Mouse (Mus musculus): ENCODE results near the gene Exoc7. TPM values are rescaled to one million over a fixed set of nuclear protein-coding genes. Genes with fewer than 3 reads are reported as not detected.

The Exoc7 gene
- total and polyA plus RNA-seq, 3 experiments, result 13.6 to 30.9 (median 18.6) TPM

GRCm38 (mm10) chr11:116274045-116274666 lies 32.9 kb downstream of the Exoc7 start, which contains the start of gene Srp68:
Gene Srp68 (minus strand): TSS chr11:116274217.
- H3K4me3 ChIP-seq (ENCODE audit: low read depth, low read length), result peak within 1 kb of the TSS; percentile 97
- TF ChIP-seq GATA1 (IDR thresholded peaks at IDR 0.05; ENCODE audit: borderline replicate concordance, low read length), result no peak
- no peak for TF ChIP-seq CTCF (IDR thresholded peaks at IDR 0.05; ENCODE audit: low read depth, low read length)
- TF ChIP-seq GATA2 (IDR thresholded peaks at IDR 0.05; ENCODE audit: borderline replicate concordance, low read depth, low read length), result no peak
- TF ChIP-seq POLR2AphosphoS5 (IDR thresholded peaks at IDR 0.05; ENCODE audit: insufficient replicate concordance, low read depth, low read length), result no peak
- TF ChIP-seq TAL1 (conservative IDR thresholded peaks at IDR 0.05; ENCODE audit: low read depth, low read length), result no peak
- H3K4me1 ChIP-seq (ENCODE audit: insufficient read depth, low read depth, low read length), result peaks cover 41% of the 10 kb centered on the region
- peaks cover 43% of the 10 kb centered on the region for H3K36me3 ChIP-seq (replicated peaks)
- peak; percentile 95 for DNase-seq (ENCODE audit: low spot score)
- H3K9me3 ChIP-seq (replicated peaks), result no peaks in the 10 kb centered on the region
- ATAC-seq (ENCODE audit: extremely low read depth, insufficient number of reproducible peaks, low FRiP score, poor library complexity, severe bottlenecking), result peak; percentile 90
- H3K27me3 ChIP-seq (ENCODE audit: insufficient read depth, low read length), result no peaks in the 10 kb centered on the region

DNA sequence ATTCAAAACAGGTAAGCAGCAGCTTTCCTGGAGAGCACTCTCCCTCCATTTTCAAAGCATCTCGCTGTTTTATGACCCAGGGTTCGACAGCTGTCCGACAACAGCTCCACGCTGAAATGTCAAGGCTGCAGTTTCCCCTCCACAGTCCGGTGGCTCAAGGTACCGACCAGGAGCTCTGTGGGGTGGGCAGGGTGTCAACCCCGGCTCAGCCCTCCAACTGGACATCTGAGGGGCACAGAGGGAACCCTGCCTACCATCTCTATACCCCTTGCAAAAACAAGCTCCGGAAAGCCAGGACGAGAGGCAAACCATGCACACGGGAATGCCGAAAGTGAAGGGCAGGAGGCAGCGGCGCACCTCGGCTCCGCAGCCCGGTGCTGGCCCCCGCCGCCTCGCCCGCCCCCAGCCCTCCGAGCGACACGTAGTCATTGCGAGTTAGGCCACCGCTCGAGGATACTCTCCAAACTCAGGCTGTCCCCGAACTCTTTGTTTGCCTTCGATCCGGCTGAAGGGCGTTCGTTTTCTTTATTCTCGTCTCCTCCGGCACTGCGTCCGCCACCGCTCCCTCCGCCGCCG lies 33.5 kb downstream of the Exoc7 start:
- H3K27me3 ChIP-seq (ENCODE audit: insufficient read depth, low read length), result no peaks in the 10 kb centered on the region
- peaks cover 45% of the 10 kb centered on the region for H3K4me1 ChIP-seq (ENCODE audit: insufficient read depth, low read depth, low read length)
- ATAC-seq (ENCODE audit: extremely low read depth, insufficient number of reproducible peaks, low FRiP score, poor library complexity, severe bottlenecking), result no peak
- no peaks in the 10 kb centered on the region for H3K9me3 ChIP-seq (replicated peaks)
- TF ChIP-seq CTCF (IDR thresholded peaks at IDR 0.05; ENCODE audit: low read depth, low read length) (no peak), GATA1 (IDR thresholded peaks at IDR 0.05; ENCODE audit: borderline replicate concordance, low read length) (no peak)
- no peak for DNase-seq (ENCODE audit: low spot score)
- peaks cover 49% of the 10 kb centered on the region for H3K36me3 ChIP-seq (replicated peaks)
- peak overlapping the region; percentile 97 for H3K4me3 ChIP-seq (ENCODE audit: low read depth, low read length)

- TF ChIP-seq GATA1 (IDR thresholded peaks at IDR 0.05; ENCODE audit: borderline replicate concordance, low read length), result no peak
- H3K27me3 ChIP-seq (ENCODE audit: insufficient read depth, low read length), result no peaks in the 10 kb centered on the region
- no peak for ATAC-seq (ENCODE audit: extremely low read depth, insufficient number of reproducible peaks, low FRiP score, poor library complexity, severe bottlenecking)
- peak overlapping the region; percentile 97 for H3K4me3 ChIP-seq (ENCODE audit: low read depth, low read length)
- peaks cover 56% of the 10 kb centered on the region for H3K36me3 ChIP-seq (replicated peaks)
- peaks cover 45% of the 10 kb centered on the region for H3K4me1 ChIP-seq (ENCODE audit: insufficient read depth, low read depth, low read length)
- no peaks in the 10 kb centered on the region for H3K9me3 ChIP-seq (replicated peaks)
- no peak for DNase-seq (ENCODE audit: low spot score)
Observed at GRCm38 (mm10) chr11:116272589-116273468, 34.2 kb downstream of the Exoc7 start.

GRCm38 (mm10) chr11:116269560-116269959 lies 37.5 kb downstream of the Exoc7 start:
- no peaks in the 10 kb centered on the region for H3K27me3 ChIP-seq (ENCODE audit: insufficient read depth, low read length)
- ATAC-seq (ENCODE audit: extremely low read depth, insufficient number of reproducible peaks, low FRiP score, poor library complexity, severe bottlenecking) (no peak), DNase-seq (ENCODE audit: low spot score) (no peak)
- H3K9me3 ChIP-seq (replicated peaks), result no peaks in the 10 kb centered on the region
- 0 out of 2 replicates have a peak, but pooled peaks have one; percentile 21 for TF ChIP-seq TAL1 (conservative IDR thresholded peaks at IDR 0.05; ENCODE audit: low read depth, low read length)
- TF ChIP-seq CTCF (IDR thresholded peaks at IDR 0.05; ENCODE audit: low read depth, low read length), result no peak
- H3K4me1 ChIP-seq (ENCODE audit: insufficient read depth, low read depth, low read length), result peaks cover 50% of the 10 kb centered on the region
- H3K36me3 ChIP-seq (replicated peaks), result peaks cover 80% of the 10 kb centered on the region
- peak overlapping the region; percentile 7; the same call in 1 of the 2 replicates for H3K4me3 ChIP-seq (ENCODE audit: low read depth, low read length)

DNA sequence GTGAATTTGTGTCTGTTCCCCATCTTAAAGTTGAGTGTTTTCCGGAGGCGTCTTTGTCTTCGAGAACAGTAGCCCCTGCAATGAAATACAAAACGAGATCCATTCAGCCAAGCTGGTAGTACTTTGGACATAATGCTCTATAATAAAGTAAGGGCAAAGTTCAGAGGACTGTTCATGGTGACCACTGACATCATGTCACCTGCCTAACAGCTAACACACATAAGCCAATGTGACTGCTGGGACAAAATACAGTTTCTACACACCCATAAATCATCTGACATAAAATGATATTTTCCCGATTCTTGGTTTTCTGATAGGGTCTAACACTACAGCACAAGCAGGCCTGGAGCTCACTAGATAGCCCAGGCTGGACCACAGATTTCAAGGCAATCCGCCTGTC lies 38.7 kb downstream of the Exoc7 start:
- no peak for TF ChIP-seq GATA2 (IDR thresholded peaks at IDR 0.05; ENCODE audit: borderline replicate concordance, low read depth, low read length)
- no peak for TF ChIP-seq GATA1 (IDR thresholded peaks at IDR 0.05; ENCODE audit: borderline replicate concordance, low read length)
- no peak for TF ChIP-seq POLR2AphosphoS5 (IDR thresholded peaks at IDR 0.05; ENCODE audit: insufficient replicate concordance, low read depth, low read length)
- TF ChIP-seq TAL1 (conservative IDR thresholded peaks at IDR 0.05; ENCODE audit: low read depth, low read length), result no peak
- no peak for TF ChIP-seq CTCF (IDR thresholded peaks at IDR 0.05; ENCODE audit: low read depth, low read length)
- DNase-seq (ENCODE audit: low spot score), result no peak
- no peak for ATAC-seq (ENCODE audit: extremely low read depth, insufficient number of reproducible peaks, low FRiP score, poor library complexity, severe bottlenecking)
- no peak overlapping the region for H3K4me3 ChIP-seq (ENCODE audit: low read depth, low read length)
- no peaks in the 10 kb centered on the region for H3K27me3 ChIP-seq (ENCODE audit: insufficient read depth, low read length)
- H3K9me3 ChIP-seq (replicated peaks), result no peaks in the 10 kb centered on the region
- peaks cover 92% of the 10 kb centered on the region for H3K36me3 ChIP-seq (replicated peaks)
- peaks cover 48% of the 10 kb centered on the region for H3K4me1 ChIP-seq (ENCODE audit: insufficient read depth, low read depth, low read length)

DNA sequence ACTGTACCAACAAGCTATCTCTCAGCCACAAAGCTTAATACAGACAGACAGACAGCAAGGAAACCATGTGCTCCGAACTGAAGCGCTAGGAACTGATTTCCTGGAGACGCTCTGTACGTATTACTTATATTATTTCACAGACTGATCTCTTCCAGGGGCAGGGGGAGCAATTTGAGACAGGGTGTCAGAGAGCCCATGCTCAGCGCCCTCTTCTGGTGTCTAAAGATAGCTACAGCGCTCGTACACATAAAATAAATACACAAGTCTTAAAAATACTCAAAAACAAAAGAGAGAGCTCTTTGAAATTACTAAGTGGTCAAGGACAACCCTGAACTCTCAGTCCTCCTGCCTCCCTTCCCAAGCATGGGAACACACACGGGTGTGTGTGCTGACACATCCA lies 39.4 kb downstream of the Exoc7 start:
- H3K9me3 ChIP-seq (replicated peaks), result no peaks in the 10 kb centered on the region
- H3K4me3 ChIP-seq (ENCODE audit: low read depth, low read length), result no peak overlapping the region
- no peak for DNase-seq (ENCODE audit: low spot score)
- ATAC-seq (ENCODE audit: extremely low read depth, insufficient number of reproducible peaks, low FRiP score, poor library complexity, severe bottlenecking), result no peak
- peaks cover 44% of the 10 kb centered on the region for H3K4me1 ChIP-seq (ENCODE audit: insufficient read depth, low read depth, low read length)
- TF ChIP-seq POLR2AphosphoS5 (IDR thresholded peaks at IDR 0.05; ENCODE audit: insufficient replicate concordance, low read depth, low read length) (no peak), GATA1 (IDR thresholded peaks at IDR 0.05; ENCODE audit: borderline replicate concordance, low read length) (no peak), TAL1 (conservative IDR thresholded peaks at IDR 0.05; ENCODE audit: low read depth, low read length) (no peak), GATA2 (IDR thresholded peaks at IDR 0.05; ENCODE audit: borderline replicate concordance, low read depth, low read length) (no peak), CTCF (IDR thresholded peaks at IDR 0.05; ENCODE audit: low read depth, low read length) (no peak)
- peaks cover 98% of the 10 kb centered on the region for H3K36me3 ChIP-seq (replicated peaks)
- no peaks in the 10 kb centered on the region for H3K27me3 ChIP-seq (ENCODE audit: insufficient read depth, low read length)
